Mouse (Mus musculus) adrenal gland, adult 8-10 months (tissue): ENCODE data around the gene Umad1. TPM values are rescaled to one million over a fixed set of nuclear protein-coding genes. Genes with fewer than 3 reads are reported as not detected.

ENCODE experiments used
- DNase-seq: peaks from one replicate; pipeline ENCODE4 v3.0.0; 2022
- total RNA-seq, 4 experiments: library from RNA; stranded (reverse); gene quantifications; 2 replicates each; pipeline ENCODE4 v1.2.4; 2022

Umad1 gene
- total RNA-seq, 4 experiments from 2014 or later = 18.4 to 23.3 (median 22.1) TPM

- DNase-seq = no peak
Measured at GRCm38 (mm10) chr6:8370624-8371023, 111.5 kb downstream of the Umad1 start.

DNA sequence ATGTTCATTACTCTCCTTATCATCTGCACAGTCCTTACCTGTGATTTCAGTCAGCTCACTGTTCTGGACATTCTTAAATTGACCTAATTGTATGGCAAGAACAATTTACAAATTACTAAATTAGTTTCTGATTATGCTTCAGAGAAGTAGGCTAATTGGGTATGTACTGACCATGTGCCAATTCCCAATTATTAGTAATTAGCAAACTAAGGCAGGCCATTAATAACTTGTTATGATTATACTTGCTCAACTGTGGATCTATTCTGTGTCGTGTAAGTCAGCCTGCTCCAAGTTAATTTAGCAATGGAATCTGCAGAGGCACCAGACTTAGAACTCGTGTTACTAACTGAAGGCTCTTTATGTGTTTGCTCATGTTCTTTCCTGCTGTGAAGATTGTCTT lies 114.0 kb downstream of the Umad1 start:
- no peak for DNase-seq

- no peak for DNase-seq
Measured at GRCm38 (mm10) chr6:8373851-8374250, 114.8 kb downstream of the Umad1 start.

GRCm38 (mm10) chr6:8374290-8374689 lies 115.2 kb downstream of the Umad1 start:
- DNase-seq = no peak

- DNase-seq = no peak
Measured at GRCm38 (mm10) chr6:8374712-8375111, 115.6 kb downstream of the Umad1 start.

DNA sequence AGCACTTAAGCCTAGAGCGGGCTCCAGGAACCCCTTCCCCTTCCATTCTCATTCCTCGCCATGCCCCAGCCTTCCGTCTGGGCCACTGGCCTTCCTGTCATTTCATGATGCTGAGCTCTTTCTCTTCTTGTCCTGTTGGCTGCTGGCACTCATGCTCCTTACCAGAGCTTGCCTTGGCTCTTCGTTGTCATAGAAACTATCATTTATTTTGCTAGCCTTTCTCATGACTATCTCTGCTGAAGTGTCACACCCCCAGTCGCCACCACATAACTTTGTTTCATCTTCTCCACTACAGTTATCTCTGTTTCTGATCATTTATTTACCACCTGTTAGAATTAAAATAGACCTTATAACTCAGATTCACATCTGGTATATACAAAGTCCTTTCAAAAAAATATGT lies 117.3 kb downstream of the Umad1 start:
- DNase-seq = no peak

DNA sequence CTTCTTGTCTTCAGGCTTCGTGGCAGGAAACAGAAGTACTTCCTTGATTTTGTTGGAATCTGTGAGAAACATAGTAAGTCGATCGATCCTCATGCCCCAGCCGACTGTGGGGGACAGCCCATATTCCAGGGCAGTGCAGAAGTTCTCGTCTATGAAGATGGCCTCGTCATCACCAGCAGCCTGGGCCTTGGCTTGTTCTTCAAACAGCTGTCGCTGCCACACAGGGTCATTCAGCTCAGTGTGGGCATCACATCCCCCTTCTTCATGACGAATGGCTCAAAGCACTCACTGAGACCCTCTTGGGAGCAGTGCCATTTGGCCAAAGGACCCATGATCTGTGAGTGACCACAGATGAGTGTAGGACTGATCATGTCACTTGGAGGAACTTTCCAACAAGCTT lies 118.6 kb downstream of the Umad1 start:
- DNase-seq = no peak

DNA sequence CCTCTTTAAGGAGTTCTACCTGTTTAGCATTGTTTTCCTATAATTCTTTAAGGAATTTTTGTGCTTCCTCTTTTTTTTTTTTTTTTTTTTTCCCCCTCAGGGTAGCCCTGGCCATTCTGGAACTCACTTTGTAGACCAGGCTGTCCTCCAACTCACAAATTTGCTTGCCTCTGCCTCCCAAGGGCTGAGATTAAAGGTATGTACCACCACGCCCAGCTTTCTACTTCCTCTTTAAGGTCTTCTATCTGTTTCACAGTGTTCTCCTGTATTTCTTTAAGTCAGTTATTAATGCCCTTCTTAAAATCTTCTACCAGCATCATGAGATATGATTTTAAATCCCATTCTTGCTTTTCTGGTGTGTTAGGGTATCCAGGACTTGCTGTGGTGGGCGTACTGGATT lies 130.2 kb downstream of the Umad1 start:
- DNase-seq = no peak

DNA sequence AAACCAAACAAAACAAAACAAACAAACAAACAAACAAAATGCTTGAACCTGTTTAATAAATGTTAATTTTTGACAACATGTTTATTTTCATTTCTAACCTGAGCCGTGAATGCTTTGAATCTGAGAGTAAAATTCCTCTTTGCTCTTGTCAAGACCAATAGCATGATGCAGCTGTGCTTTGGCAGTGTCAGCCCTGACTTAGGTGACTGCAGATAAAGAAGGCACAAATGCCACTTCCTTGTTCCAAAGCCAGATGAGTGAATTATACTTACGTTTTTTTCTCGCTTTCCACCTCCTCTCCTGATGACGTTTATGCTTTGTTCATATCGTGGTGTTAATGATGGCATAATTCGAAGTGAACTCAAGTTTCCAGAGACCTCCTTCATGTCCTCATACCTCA lies 131.2 kb downstream of the Umad1 start:
- DNase-seq = no peak

- DNase-seq = no peak
Measured at GRCm38 (mm10) chr6:8390935-8391334, 131.8 kb downstream of the Umad1 start.

DNA sequence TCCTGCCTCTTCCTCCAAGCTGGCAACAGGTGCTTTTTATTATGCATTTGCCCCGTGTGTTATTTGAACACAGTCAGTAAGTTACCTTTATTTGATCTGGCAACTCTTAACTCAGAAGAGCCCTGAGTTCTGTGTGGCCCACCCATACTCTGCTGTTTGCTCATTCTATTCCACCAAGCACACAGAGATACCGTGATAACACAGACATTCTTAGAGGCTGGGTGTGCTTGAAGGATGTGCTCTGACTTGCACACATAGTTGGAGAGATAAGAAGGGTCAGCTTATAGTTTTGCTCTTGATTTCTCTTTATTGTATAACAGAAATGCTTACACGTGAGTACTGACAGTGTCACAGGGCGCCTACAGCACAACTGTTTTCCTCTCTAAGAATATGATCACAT lies 133.9 kb downstream of the Umad1 start:
- DNase-seq = no peak

- DNase-seq = no peak
Measured at GRCm38 (mm10) chr6:8394044-8394443, 135.0 kb downstream of the Umad1 start.

GRCm38 (mm10) chr6:8395061-8395460 lies 136.0 kb downstream of the Umad1 start:
- DNase-seq = no peak

- no peak for DNase-seq
Measured at GRCm38 (mm10) chr6:8397252-8397651, 138.2 kb downstream of the Umad1 start.

DNA sequence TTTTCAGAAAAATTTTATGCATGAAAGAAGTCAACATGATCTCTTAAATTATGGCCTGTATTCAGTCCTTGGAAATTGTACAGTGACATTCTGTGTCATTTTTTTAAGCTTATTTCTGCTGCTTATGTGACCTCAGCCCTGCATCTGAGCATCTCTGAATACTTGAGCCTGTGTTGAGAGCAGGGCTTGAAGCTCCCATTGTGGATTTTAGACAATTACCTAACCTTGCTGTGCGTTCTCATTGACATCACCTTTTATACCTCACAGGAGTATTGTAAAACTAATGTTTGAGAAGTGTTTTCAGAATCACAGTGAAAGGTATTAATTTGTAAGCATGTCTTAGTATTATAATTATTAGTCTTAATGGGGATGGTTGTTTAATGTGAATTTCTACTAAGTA lies 140.6 kb downstream of the Umad1 start:
- DNase-seq = no peak

DNA sequence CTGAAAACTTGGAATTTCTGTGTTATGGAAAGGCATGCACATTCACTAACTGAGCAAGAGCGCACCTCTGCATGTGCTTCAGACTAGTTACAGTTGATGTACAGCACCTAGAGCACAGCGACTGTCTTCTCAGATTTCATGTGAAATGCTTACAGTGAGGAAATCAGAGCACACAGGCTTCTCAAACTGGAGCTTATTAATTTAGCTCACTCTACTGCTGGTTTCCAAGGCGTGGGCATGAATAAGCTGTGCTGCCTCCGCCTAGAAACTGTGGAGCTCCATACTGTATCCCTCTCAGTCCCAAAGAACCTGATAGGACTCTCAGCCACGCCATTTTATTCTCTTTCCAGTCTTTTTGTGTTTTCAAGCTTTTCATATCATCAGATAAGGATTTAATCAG lies 144.0 kb downstream of the Umad1 start:
- no peak for DNase-seq

DNA sequence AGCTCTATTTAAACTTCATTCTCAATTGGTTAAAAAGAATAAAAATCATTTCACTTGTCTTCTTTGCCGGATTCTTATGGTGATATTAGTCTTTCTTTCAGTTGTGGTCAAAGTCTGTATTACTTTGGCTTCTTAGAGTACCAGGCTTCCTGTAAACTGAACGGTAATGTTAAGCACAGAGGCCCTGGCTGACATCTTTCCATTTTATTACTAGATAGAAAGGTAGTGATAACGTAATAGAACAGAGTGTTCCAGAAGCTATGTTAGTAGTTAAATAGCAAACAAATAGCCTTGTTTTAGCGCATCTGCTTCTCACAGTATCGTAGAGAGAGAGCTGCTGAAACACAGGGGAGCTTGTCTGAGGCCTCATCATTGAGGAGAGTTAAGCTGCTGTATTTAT lies 146.8 kb downstream of the Umad1 start:
- DNase-seq = no peak

- DNase-seq = no peak
Measured at GRCm38 (mm10) chr6:8408332-8408731, 149.2 kb downstream of the Umad1 start.

DNA sequence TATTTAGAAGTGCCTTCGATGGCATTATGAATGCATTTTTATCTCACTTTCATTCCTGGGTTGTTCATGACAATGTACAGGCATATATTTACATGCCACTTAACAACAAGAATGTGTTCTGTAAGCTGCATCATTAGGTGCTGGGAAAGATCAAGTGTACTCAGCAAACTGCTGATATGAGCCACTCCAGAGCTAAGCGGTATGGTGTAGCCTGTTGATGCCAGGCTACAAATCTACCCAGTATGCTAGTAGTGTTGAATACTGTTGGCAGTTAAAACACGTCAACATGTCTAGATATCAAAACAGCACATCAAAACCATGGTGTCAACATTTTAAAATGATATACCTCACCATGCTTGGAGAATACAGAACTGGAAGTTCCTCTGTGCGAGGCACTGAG lies 150.8 kb downstream of the Umad1 start:
- DNase-seq = no peak

- DNase-seq = no peak
Measured at GRCm38 (mm10) chr6:8412845-8413598, 153.9 kb downstream of the Umad1 start.

DNA sequence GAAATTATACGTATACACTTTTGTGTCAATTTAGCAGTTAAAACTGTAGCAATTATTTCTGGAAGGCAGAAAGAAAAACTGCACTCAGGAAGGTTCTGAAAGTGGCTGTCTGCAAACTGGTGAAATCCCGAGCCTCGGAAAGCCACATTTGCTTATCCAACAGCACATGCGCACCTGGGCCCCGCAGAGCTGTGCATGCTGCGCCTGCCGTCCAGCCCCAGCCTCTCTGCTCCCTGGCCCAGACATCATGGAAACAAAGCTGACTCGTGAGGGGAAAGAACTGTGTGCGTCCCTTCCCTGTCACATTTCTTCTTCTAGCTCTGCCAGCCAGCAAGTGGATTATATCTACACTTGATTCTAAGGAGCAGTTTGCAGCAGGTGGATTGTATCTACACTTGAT lies 154.9 kb downstream of the Umad1 start:
- no peak for DNase-seq

DNA sequence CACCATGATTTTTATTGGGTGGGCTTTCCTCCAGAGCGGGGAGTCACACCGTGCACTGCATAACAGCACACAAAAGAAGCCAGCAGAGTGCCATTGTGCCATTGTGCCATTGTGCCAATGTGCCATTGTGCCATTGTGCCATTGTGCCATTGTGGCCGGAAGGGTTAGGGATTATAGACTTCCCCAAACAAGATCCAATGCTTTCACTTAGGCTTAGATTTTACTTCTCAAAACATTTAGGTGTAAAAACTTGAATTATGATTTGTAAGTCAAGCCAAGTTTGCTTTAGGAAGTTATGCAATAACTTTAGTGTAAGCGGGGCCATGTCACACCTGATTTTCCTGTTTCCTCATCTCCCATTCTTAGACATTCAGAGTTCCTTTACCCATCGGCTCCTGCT lies 156.7 kb downstream of the Umad1 start:
- DNase-seq = no peak

DNA sequence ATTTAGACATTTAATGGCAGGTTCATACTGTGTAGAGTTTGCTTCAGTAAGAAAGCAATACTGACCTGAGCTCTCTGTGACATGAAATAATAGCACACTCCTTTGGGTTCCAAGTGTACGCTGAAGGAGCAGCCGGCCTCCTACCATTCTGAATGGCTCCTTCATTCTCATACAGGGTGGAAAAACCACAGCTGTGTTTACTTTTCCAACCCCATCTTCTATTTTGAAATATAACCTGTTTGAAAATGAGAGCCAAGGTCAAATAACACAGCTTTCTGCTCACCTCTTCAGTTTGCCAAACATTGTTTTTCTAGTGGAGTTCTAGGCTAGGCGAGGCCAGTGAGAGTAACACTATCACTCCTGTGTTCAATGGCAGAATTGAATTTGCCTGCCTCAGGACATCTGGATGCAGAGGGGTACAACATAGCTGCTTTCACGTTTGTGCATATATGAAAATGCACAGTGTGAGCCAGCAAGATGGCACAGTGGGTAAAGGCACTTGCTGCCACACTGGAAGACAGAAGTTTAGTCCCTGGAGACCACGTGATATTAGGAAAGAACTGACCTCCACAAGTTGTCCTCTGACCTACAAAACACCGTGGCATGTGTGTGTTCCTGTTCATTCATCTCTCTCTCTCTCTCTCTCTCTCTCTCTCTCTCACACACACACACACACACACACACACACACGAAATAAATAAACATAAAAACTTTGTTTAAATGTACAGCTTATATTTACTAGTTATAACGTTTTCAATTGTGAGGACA lies 157.9 kb downstream of the Umad1 start:
- DNase-seq = no peak

- no peak for DNase-seq
Measured at GRCm38 (mm10) chr6:8419485-8420186, 160.5 kb downstream of the Umad1 start.
